Mouse (Mus musculus): ENCODE data around the gene Me1. TPM values are rescaled to one million over a fixed set of nuclear protein-coding genes. Genes with fewer than 3 reads are reported as not detected.

The Me1 gene
- polyA plus RNA-seq, 1 experiment from 2014 or later: 18.9 TPM

DNA sequence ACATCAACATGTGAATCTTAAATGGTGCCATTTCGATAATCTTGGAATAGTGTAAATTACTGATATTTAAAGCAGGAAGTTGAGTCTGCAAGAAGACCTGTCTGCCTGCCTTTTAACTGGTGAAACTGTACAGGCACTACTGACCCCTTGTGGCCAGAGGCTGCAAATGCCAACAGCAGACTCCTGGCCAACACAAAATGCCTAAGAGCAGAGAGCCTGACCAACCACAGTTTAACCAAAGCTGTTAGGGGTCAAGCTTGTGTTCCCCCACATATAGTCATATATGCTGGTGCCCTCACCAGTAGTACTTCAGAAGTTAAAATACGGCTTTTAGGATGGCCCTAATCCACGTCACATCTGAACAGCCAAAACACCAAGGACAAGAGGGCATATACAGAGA, 112.0 kb downstream of the Me1 start:
- no peaks in the 10 kb centered on the region for H3K36me3 ChIP-seq (replicated peaks; ENCODE audit: control insufficient read depth, insufficient read depth, low read depth, low read length)
- H3K4me3 ChIP-seq (ENCODE audit: low read depth, low read length): no peak overlapping the region
- no peaks in the 10 kb centered on the region for H3K27me3 ChIP-seq (ENCODE audit: control insufficient read depth, insufficient read depth, low read length)
- DNase-seq (ENCODE audit: low spot score) (peak; percentile 82), ATAC-seq (replicated peaks; ENCODE audit: insufficient number of reproducible peaks, low FRiP score, low TSS enrichment, low read depth) (no peak)
- H3K4me2 ChIP-seq (ENCODE audit: low read depth, low read length): no peak overlapping the region
- H3K4me1 ChIP-seq (ENCODE audit: control insufficient read depth, insufficient read depth, low read length): no peaks in the 10 kb centered on the region
- no peaks in the 10 kb centered on the region for H3K9me3 ChIP-seq (replicated peaks; ENCODE audit: control insufficient read depth, low read length)
- 50% methylated on average over 3 of the region's 3 CpGs for WGBS
- no peak overlapping the region for H3K9ac ChIP-seq (replicated peaks; ENCODE audit: low read length)
- H3K27ac ChIP-seq (replicated peaks; ENCODE audit: low read depth, low read length): no peak overlapping the region

DNA sequence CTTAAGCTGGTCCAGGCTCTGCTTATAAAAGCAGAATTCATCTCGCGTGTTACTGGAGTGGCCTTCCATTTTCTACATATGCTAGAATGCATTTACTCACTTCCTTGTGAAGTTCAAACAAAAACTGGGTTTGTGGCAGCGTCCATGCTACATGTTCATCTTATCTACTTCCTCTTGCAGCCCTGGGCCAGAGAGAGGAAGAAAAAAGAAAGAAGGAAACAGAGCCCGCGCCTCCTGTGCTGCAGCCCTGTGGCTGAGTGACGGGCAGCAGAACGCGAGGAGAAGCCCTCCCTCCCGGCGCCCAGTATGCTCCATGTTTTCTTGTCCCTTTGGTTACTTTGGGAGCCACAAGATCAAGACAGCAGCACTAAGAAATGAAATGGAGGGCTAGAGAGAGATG, 116.1 kb downstream of the Me1 start:
- no peak for ATAC-seq (replicated peaks; ENCODE audit: insufficient number of reproducible peaks, low FRiP score, low TSS enrichment, low read depth)
- H3K9me3 ChIP-seq (replicated peaks; ENCODE audit: control insufficient read depth, low read length): no peaks in the 10 kb centered on the region
- H3K27me3 ChIP-seq (ENCODE audit: control insufficient read depth, insufficient read depth, low read length): no peaks in the 10 kb centered on the region
- H3K4me2 ChIP-seq (ENCODE audit: low read depth, low read length): no peak overlapping the region
- H3K27ac ChIP-seq (replicated peaks; ENCODE audit: low read depth, low read length): no peak overlapping the region
- no peak overlapping the region for H3K9ac ChIP-seq (replicated peaks; ENCODE audit: low read length)
- WGBS: 91% methylated on average over 10 of the region's 10 CpGs
- no peak overlapping the region for H3K4me3 ChIP-seq (ENCODE audit: low read depth, low read length)
- no peak for DNase-seq (ENCODE audit: low spot score)
- no peaks in the 10 kb centered on the region for H3K4me1 ChIP-seq (ENCODE audit: control insufficient read depth, insufficient read depth, low read length)
- H3K36me3 ChIP-seq (replicated peaks; ENCODE audit: control insufficient read depth, insufficient read depth, low read depth, low read length): no peaks in the 10 kb centered on the region

GRCm38 (mm10) chr9:86575178-86575577, 120.6 kb downstream of the Me1 start:
- Histone ChIP-seq H3K4me2 (ENCODE audit: low read depth, low read length) (no peak overlapping the region), H3K9ac (replicated peaks; ENCODE audit: low read length) (no peak overlapping the region), H3K4me3 (ENCODE audit: low read depth, low read length) (no peak overlapping the region), H3K9me3 (replicated peaks; ENCODE audit: control insufficient read depth, low read length) (no peaks in the 10 kb centered on the region), H3K27ac (replicated peaks; ENCODE audit: low read depth, low read length) (no peak overlapping the region), H3K4me1 (ENCODE audit: control insufficient read depth, insufficient read depth, low read length) (no peaks in the 10 kb centered on the region), H3K27me3 (ENCODE audit: control insufficient read depth, insufficient read depth, low read length) (no peaks in the 10 kb centered on the region), H3K36me3 (replicated peaks; ENCODE audit: control insufficient read depth, insufficient read depth, low read depth, low read length) (no peaks in the 10 kb centered on the region)
- no peak for ATAC-seq (replicated peaks; ENCODE audit: insufficient number of reproducible peaks, low FRiP score, low TSS enrichment, low read depth)
- no peak for DNase-seq (ENCODE audit: low spot score)
- 88% methylated on average over 6 of the region's 6 CpGs for WGBS

DNA sequence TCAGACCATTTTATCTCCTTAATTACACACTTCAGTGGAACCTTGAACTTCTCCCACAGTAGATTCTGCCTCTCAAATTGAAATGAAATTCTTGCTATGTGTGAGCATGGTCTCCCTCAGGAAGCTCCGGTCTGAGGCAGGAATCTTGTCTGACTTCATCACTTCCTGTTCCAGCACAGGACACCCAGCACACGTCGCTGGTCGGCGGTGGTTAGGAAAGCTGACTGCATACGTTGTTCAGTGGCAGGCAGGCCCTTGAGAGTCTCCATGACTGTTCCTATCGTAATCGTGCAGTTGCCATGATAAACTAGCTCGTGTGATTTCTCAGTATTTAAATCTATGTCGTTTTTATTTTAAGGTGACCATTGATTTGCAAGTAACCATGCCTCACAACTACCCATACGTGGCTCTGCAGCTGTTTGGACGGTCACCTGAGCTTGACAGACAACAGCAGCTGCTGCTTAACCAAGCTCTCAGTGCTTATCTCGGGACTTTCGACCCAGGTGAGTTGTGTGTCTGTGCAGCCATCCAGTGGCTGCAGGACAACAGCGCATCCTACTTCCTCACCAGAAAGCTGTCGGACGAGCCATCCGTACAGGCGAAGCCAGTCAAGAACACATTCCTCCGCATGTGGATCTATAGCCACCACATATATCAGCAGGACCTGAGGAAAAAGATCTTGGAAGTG, 122.0 kb downstream of the Me1 start:
- DNase-seq (ENCODE audit: low spot score): no peak
- H3K4me3 ChIP-seq (ENCODE audit: low read depth, low read length): no peak overlapping the region
- no peak overlapping the region for H3K27ac ChIP-seq (replicated peaks; ENCODE audit: low read depth, low read length)
- no peaks in the 10 kb centered on the region for H3K4me1 ChIP-seq (ENCODE audit: control insufficient read depth, insufficient read depth, low read length)
- H3K27me3 ChIP-seq (ENCODE audit: control insufficient read depth, insufficient read depth, low read length): no peaks in the 10 kb centered on the region
- 79% methylated on average over 20 of the region's 20 CpGs for WGBS
- ATAC-seq (replicated peaks; ENCODE audit: insufficient number of reproducible peaks, low FRiP score, low TSS enrichment, low read depth): no peak
- H3K9me3 ChIP-seq (replicated peaks; ENCODE audit: control insufficient read depth, low read length): no peaks in the 10 kb centered on the region
- H3K4me2 ChIP-seq (ENCODE audit: low read depth, low read length): no peak overlapping the region
- H3K9ac ChIP-seq (replicated peaks; ENCODE audit: low read length): no peak overlapping the region
- H3K36me3 ChIP-seq (replicated peaks; ENCODE audit: control insufficient read depth, insufficient read depth, low read depth, low read length): no peaks in the 10 kb centered on the region; the same call in 1 of the 2 replicates

- Histone ChIP-seq H3K27ac (replicated peaks; ENCODE audit: low read depth, low read length) (no peak overlapping the region), H3K9me3 (replicated peaks; ENCODE audit: control insufficient read depth, low read length) (no peaks in the 10 kb centered on the region), H3K9ac (replicated peaks; ENCODE audit: low read length) (no peak overlapping the region), H3K4me2 (ENCODE audit: low read depth, low read length) (peak overlapping the region; percentile 98), H3K4me3 (ENCODE audit: low read depth, low read length) (peak overlapping the region; percentile 74), H3K27me3 (ENCODE audit: control insufficient read depth, insufficient read depth, low read length) (no peaks in the 10 kb centered on the region), H3K36me3 (replicated peaks; ENCODE audit: control insufficient read depth, insufficient read depth, low read depth, low read length) (no peaks in the 10 kb centered on the region; the same call in 1 of the 2 replicates), H3K4me1 (ENCODE audit: control insufficient read depth, insufficient read depth, low read length) (no peaks in the 10 kb centered on the region)
- 7% methylated on average over 13 of the region's 13 CpGs for WGBS
- DNase-seq (ENCODE audit: low spot score) (peak; percentile 89), ATAC-seq (replicated peaks; ENCODE audit: insufficient number of reproducible peaks, low FRiP score, low TSS enrichment, low read depth) (no peak)
These were observed 123.0 kb downstream of the Me1 start for GRCm38 (mm10) chr9:86572636-86573291.

DNA sequence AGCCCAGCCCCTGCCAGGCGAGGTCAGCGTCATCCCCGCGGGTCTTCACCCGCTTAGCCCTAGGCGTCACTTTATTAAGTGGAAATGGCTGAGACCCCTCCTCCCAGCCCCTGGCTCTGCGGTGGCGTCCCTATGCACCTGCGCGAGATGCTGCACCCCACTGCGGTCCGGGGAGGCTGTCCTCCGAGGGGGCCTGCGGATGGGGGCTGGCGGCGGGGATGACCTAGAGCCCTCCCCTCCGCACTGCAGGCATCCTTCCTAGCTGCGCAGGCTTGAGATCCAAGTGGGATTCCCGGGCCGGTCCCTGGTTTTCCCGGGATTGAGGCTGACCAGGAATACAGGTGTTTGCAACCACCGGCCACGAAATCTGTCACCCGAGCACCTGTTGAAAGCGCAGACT, 123.6 kb downstream of the Me1 start:
- ATAC-seq (replicated peaks; ENCODE audit: insufficient number of reproducible peaks, low FRiP score, low TSS enrichment, low read depth) (no peak; the same call in none of the 2 replicates), DNase-seq (ENCODE audit: low spot score) (no peak)
- no peaks in the 10 kb centered on the region for H3K27me3 ChIP-seq (ENCODE audit: control insufficient read depth, insufficient read depth, low read length)
- no peaks in the 10 kb centered on the region; the same call in 1 of the 2 replicates for H3K36me3 ChIP-seq (replicated peaks; ENCODE audit: control insufficient read depth, insufficient read depth, low read depth, low read length)
- WGBS: 2% methylated on average over 24 of the region's 25 CpGs
- no peak overlapping the region for H3K27ac ChIP-seq (replicated peaks; ENCODE audit: low read depth, low read length)
- peak overlapping the region; percentile 98 for H3K4me2 ChIP-seq (ENCODE audit: low read depth, low read length)
- H3K9me3 ChIP-seq (replicated peaks; ENCODE audit: control insufficient read depth, low read length): no peaks in the 10 kb centered on the region
- no peaks in the 10 kb centered on the region for H3K4me1 ChIP-seq (ENCODE audit: control insufficient read depth, insufficient read depth, low read length)
- H3K9ac ChIP-seq (replicated peaks; ENCODE audit: low read length): peak overlapping the region; percentile 39
- peak overlapping the region; percentile 74 for H3K4me3 ChIP-seq (ENCODE audit: low read depth, low read length)

DNA sequence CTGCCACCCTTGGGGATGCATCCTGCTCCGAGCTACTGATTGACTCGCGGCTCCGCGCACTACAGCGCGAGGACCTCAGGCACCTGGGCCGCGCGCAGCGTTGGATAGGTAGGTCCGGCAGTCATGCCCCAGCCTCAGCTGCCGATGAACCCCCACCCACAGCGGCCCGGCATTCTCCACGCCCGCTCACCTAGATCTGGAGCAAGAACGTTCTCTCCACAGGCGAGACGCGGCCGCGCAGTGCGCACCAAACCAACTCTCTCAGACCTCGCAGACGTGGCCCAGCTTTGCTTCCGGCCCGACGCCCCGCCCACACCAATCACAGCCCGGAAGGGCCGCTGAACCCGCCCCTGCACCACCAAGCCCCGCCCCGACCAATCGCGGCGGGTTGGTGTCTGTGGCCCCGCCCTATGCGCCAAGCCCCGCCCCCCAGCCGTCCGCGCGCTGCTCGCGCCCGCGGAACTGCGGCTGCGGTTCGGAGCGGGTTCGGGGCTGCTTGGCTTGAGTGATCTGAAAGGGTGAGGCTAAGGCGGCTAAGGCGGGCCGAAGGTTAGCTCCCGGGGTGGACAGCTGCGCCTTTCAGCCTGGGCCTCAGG, 124.1 kb downstream of the Me1 start, which contains the start of the genes Pgm3 and Rwdd2a:
TSS of gene Pgm3 (minus strand) at position 303 of the 596 bp plus-strand sequence.
TSS of gene Rwdd2a (plus strand) at position 452 of the 596 bp plus-strand sequence.
- peak within 1 kb of the TSS; percentile 74 for H3K4me3 ChIP-seq (ENCODE audit: low read depth, low read length)
- H3K4me2 ChIP-seq (ENCODE audit: low read depth, low read length): peak within 1 kb of the TSS; percentile 98
- no peaks in the 10 kb centered on the region for H3K27me3 ChIP-seq (ENCODE audit: control insufficient read depth, insufficient read depth, low read length)
- under 1% methylated on average over 50 of the region's 59 CpGs for WGBS
- no peaks in the 10 kb centered on the region for H3K9me3 ChIP-seq (replicated peaks; ENCODE audit: control insufficient read depth, low read length)
- ATAC-seq (replicated peaks; ENCODE audit: insufficient number of reproducible peaks, low FRiP score, low TSS enrichment, low read depth) (peak; percentile 97), DNase-seq (ENCODE audit: low spot score) (peak; percentile 95)
- H3K9ac ChIP-seq (replicated peaks; ENCODE audit: low read length): peak within 1 kb of the TSS; percentile 74
- H3K36me3 ChIP-seq (replicated peaks; ENCODE audit: control insufficient read depth, insufficient read depth, low read depth, low read length): no peaks in the 10 kb centered on the region; the same call in 1 of the 2 replicates
- H3K4me1 ChIP-seq (ENCODE audit: control insufficient read depth, insufficient read depth, low read length): no peaks in the 10 kb centered on the region
- no peak within 1 kb of the TSS for H3K27ac ChIP-seq (replicated peaks; ENCODE audit: low read depth, low read length)

- DNase-seq (ENCODE audit: low spot score) (no peak), ATAC-seq (replicated peaks; ENCODE audit: insufficient number of reproducible peaks, low FRiP score, low TSS enrichment, low read depth) (no peak)
- Histone ChIP-seq H3K9ac (replicated peaks; ENCODE audit: low read length) (no peak overlapping the region), H3K9me3 (replicated peaks; ENCODE audit: control insufficient read depth, low read length) (no peaks in the 10 kb centered on the region), H3K4me1 (ENCODE audit: control insufficient read depth, insufficient read depth, low read length) (no peaks in the 10 kb centered on the region), H3K27ac (replicated peaks; ENCODE audit: low read depth, low read length) (no peak overlapping the region), H3K27me3 (ENCODE audit: control insufficient read depth, insufficient read depth, low read length) (no peaks in the 10 kb centered on the region), H3K4me3 (ENCODE audit: low read depth, low read length) (peak overlapping the region; percentile 74), H3K4me2 (ENCODE audit: low read depth, low read length) (peak overlapping the region; percentile 98), H3K36me3 (replicated peaks; ENCODE audit: control insufficient read depth, insufficient read depth, low read depth, low read length) (no peaks in the 10 kb centered on the region; the same call in 1 of the 2 replicates)
- WGBS: 21% methylated on average over 8 of the region's 8 CpGs
These were observed 124.8 kb downstream of the Me1 start for GRCm38 (mm10) chr9:86570946-86571345.
